Mouse (Mus musculus): ENCODE data around the gene Syk.

Gene Syk

GRCm38 (mm10) chr13:52569194-52569769 is 13.7 kb upstream of the Syk start:
- no peak for DNase-seq

DNA sequence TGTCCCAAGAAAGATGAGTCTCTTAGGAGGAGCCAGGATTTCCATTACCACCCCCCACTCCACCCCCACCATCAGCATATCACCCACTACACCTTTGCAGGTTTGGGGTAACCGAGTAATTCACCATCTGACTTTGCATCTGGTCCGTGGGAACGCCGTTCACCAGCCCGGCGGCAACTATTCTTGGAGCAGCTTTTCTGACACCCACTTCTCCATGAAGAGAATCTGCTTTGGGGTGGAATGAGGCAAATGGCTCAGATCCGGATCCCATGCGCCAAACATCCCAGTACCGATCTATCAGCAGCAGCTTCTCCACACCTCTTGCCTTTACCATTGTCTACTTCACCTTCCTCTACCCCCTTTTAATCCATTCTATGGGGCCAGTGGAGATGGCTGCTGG is 12.7 kb upstream of the Syk start:
- DNase-seq: no peak

DNA sequence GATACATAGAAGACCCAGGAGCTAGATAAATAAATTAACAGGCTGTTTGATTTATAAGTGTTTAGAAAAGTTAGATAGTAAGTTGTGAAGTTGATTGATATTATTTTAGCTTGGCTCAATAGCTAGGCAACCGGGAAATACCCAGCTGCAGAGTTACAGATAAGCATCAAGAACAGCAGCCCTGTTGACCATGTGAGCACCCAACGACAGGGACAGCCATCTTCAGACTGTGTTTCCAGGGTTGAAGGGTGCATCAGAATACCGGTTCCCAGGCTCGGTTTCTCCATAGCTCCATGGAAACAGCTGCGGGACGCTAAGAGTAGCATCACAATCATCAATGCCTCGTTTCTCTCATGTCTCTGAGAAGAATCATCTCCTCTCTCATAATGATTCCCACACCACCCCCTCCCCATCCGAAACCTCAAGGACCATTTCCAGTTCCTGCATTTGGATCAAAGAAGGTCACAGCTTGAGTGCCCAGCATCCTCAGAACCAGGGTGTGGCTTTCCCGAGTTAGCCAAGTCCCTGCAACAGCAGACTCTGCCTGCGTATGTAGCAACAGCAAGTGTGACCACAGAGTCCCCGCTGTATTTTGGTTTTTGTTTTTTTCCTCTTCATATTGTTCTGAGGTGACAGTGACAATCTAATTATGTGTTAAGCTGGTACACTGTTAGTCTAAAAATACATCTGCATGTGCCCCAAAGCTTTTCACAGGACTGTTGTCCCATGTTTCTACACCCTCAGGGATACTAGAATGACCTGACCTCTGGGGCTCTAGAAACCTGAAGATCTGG is 11.2 kb upstream of the Syk start:
- DNase-seq: no peak

- DNase-seq: no peak
Measured at GRCm38 (mm10) chr13:52572451-52573446, 10.2 kb upstream of the Syk start.

- DNase-seq: no peak
Measured at GRCm38 (mm10) chr13:52574311-52574710, 8.7 kb upstream of the Syk start.

DNA sequence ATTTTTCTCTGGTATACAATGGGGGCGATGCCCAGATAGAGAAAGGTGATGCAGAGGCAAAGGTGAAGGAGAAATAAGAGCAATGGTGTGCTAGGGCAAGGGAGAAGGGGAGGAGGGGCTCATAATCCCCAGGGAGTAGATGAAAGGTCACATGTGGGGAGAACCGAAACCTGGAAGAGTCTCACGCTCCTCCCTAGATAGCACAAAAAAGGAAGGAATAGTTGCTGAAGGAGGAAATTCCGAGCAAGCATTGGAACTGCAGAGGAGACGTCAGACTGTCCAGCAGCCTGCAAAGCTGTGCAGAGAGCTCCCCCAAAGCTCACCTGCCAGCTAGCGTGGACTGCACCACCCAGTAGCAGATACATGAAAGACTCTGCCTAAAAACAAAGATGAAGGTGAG is 7.5 kb upstream of the Syk start:
- DNase-seq: no peak

GRCm38 (mm10) chr13:52576021-52576614 is 6.9 kb upstream of the Syk start:
- no peak for DNase-seq

DNA sequence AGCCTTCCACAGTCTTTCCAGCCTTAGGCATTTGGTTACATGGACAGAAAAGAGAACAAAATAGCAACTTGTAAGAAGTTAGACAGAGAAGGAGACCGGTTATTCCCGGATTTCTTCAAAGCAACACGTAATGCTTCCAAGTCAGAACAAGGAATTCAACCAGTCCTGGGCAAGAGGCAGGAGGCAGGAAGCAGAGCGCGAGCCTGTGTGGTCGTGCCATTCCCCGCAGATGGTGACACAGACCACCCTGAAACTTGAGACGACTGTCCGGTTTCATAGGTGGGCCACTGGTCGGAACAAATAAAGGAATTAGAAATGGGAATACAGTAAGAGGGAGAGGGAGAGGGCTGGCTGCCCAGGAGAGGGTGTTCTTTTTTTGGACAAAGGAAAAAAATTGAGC is 6.1 kb upstream of the Syk start:
- DNase-seq: no peak

- no peak for DNase-seq
Measured at GRCm38 (mm10) chr13:52577326-52577920, 5.5 kb upstream of the Syk start.

- no peak for DNase-seq
Measured at GRCm38 (mm10) chr13:52577939-52578338, 5.0 kb upstream of the Syk start.

DNA sequence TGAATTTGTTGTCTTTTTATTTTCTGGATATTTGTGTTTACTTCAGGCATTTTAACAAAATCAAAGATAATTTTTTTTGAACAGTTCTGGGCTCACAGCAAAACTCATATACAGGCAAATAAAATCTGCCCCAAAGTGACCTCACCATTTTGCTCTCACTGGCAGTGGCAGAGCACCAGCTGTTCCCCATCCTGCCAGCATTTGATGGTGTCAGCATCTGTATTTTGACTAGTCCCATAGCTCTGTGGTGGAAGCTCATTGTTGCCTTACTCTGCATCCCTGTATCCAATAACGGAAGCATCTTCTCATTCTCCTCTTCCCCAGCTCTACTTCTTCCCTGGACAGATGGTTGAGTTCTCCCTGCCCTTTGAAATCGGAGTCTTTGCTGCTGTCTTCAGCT is 4.2 kb upstream of the Syk start:
- no peak for DNase-seq

- DNase-seq: peak; percentile 57
Measured at GRCm38 (mm10) chr13:52582506-52582877, 481 bp upstream of the Syk start.

DNA sequence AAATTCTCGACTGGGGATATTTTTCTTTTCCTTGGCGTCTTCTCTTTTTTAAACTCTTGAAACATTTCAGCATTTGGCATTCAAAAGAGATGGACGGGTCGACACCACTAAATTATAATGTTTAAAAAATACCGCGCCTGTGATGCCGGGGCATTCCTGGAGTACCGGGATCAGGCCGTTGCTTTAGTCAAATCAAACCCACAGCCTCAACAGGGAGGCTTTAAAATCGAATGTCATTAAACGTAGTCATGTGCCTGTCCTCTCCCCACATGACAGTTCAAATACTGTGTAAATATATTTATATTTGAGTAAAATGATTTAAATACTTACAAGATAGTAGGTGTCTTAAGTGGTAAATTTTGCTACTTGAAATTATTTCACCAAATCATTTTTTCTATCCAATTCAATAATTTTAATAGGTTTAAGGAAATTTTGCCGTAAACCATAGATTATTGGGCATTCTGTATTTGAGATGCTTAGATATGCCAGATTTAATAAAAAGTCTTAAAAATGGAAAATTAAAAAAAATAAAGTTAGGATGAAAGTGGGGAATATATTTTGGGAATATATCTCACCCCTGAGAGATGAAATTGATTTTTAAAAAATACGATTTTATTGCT is 1.1 kb downstream of the Syk start:
- no peak for DNase-seq

GRCm38 (mm10) chr13:52584654-52585455 is 1.9 kb downstream of the Syk start:
- DNase-seq: peak; percentile 78

- no peak for DNase-seq
Measured at GRCm38 (mm10) chr13:52587761-52588160, 4.8 kb downstream of the Syk start.

DNA sequence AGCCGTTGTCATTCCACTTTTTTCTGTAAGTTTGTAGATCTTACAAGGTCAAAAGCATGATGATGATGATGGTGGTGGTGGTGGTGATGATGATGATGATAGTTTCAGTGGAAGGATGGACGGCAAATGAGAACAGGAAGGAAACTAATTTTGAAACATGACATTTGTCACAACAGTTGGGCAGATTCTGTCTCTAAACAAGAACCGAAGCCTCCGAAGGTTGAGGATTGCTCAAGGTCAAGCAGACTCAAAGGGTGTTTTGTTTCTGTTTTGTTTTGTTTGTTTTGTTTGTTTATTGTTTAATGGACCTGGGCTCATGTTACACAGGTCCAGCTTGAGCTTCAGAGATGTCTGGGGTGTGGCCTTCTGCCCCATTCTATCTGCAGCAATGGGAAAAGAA is 6.1 kb downstream of the Syk start:
- no peak for DNase-seq

DNA sequence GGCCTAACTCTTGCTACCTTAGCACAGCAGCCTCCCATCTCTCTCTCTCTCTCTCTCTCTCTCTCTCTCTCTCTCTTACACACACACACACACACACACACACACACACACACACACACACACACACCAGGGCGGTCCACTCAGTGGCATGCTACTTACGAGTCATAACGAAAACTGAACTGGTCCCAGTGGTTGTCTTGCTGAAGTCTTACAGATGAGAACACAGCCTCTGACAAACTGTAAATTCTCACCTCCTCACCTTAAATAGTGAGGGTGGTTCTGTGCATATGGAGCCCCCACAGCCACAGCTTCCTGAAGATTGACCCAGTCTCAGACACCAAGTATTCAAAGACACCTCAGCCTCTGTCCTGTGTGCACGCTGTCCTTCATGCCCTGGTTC is 8.9 kb downstream of the Syk start:
- DNase-seq: no peak

- peak; percentile 9 for DNase-seq
Measured at GRCm38 (mm10) chr13:52596692-52597091, 13.7 kb downstream of the Syk start.

GRCm38 (mm10) chr13:52597092-52597678 is 14.2 kb downstream of the Syk start:
- DNase-seq: no peak

GRCm38 (mm10) chr13:52598233-52598632 is 15.3 kb downstream of the Syk start:
- DNase-seq: no peak

Measured in thymus, postnatal 4 days (tissue).